Comparison of ENCODE assay signal across 15 mouse cellular contexts in genomic region chr1:142422711-142423110, GRCm38 (mm10).
"Had no signal": no experiment of that assay in that cellular context is flagged by ENCODE, and none has a peak within 500 bp of the region (broad histone marks: within the 10 kb centered on the region; RNA-seq: fewer than 3 reads in every experiment).

No protein-coding gene starts in this region.

- ATAC-seq: lung, postnatal 0 days; midbrain, embryonic 13.5 days; midbrain, embryonic 15.5 days had no signal

- H3K4me1 ChIP-seq: lung, embryonic 15.5 days; megakaryocyte, embryonic 14.5 days; midbrain, embryonic 13.5 days; midbrain, embryonic 15.5 days; neural tube, embryonic 12.5 days had no signal

- DNase-seq: lung, adult 2 months; lung, postnatal 14 days; lung, postnatal 36 days; right cerebral cortex, postnatal 14 days; thymus, adult 18-20 months; thymus, postnatal 14 days; thymus, postnatal 36 days had no signal

- H3K36me3 ChIP-seq: lung, embryonic 15.5 days; midbrain, embryonic 13.5 days; midbrain, embryonic 15.5 days; neural tube, embryonic 12.5 days had no signal

- H3K9me3 ChIP-seq: lung, embryonic 15.5 days; megakaryocyte, embryonic 14.5 days; midbrain, embryonic 13.5 days; midbrain, embryonic 15.5 days; neural tube, embryonic 12.5 days had no signal

- H3K9ac ChIP-seq: lung, embryonic 15.5 days; midbrain, embryonic 13.5 days; midbrain, embryonic 15.5 days; neural tube, embryonic 12.5 days had no signal

- H3K27ac ChIP-seq: lung, embryonic 15.5 days; macrophage; midbrain, embryonic 13.5 days; midbrain, embryonic 15.5 days; neural tube, embryonic 12.5 days had no signal

- H3K4me2 ChIP-seq: lung, embryonic 15.5 days; midbrain, embryonic 11.5 days; midbrain, embryonic 13.5 days; midbrain, embryonic 15.5 days; neural tube, embryonic 12.5 days had no signal

- H3K27me3 ChIP-seq: lung, embryonic 15.5 days; megakaryocyte, embryonic 14.5 days; midbrain, embryonic 13.5 days; midbrain, embryonic 15.5 days; neural tube, embryonic 12.5 days had no signal

- H3K4me3 ChIP-seq: lung, embryonic 15.5 days; megakaryocyte, embryonic 14.5 days; midbrain, embryonic 13.5 days; midbrain, embryonic 15.5 days; neural tube, embryonic 12.5 days had no signal
